Mouse (Mus musculus): ENCODE results near the gene Olfr324.

Gene Olfr324

GRCm38 (mm10) chr11:58594814-58595213, at the start of gene Olfr324:
Gene Olfr324, plus strand, starts transcription at chr11:58595114.
- DNase-seq (ENCODE audit: low spot score): no peak

- DNase-seq (ENCODE audit: low spot score): no peak
Measured at GRCm38 (mm10) chr11:58546322-58546721, 48.6 kb upstream of the Olfr324 start, which contains the start of gene Olfr329-ps. Gene Olfr329-ps, minus strand, starts transcription at chr11:58546422.

- no peak for DNase-seq (ENCODE audit: low spot score)
Measured at GRCm38 (mm10) chr11:58555536-58555935, 39.4 kb upstream of the Olfr324 start, which contains the start of gene Olfr328. Gene Olfr328, minus strand, starts transcription at chr11:58555636.

- DNase-seq (ENCODE audit: low spot score): no peak
Measured at GRCm38 (mm10) chr11:58570405-58570804, 24.5 kb upstream of the Olfr324 start, which contains the start of gene Olfr224. Gene Olfr224, minus strand, starts transcription at chr11:58570553.

GRCm38 (mm10) chr11:58577430-58577829, 17.5 kb upstream of the Olfr324 start, which contains the start of gene Olfr325:
Gene Olfr325, plus strand, starts transcription at chr11:58577730.
- DNase-seq (ENCODE audit: low spot score): no peak

- no peak for DNase-seq (ENCODE audit: low spot score)
Measured at GRCm38 (mm10) chr11:58578636-58579035, 16.3 kb upstream of the Olfr324 start.

GRCm38 (mm10) chr11:58587898-58588348, 7.0 kb upstream of the Olfr324 start:
- DNase-seq (ENCODE audit: low spot score): no peak

GRCm38 (mm10) chr11:58588620-58589250, 6.2 kb upstream of the Olfr324 start:
- no peak for DNase-seq (ENCODE audit: low spot score)

GRCm38 (mm10) chr11:58597837-58598236, 2.9 kb downstream of the Olfr324 start:
- DNase-seq (ENCODE audit: low spot score): no peak

- no peak for DNase-seq (ENCODE audit: low spot score)
Measured at GRCm38 (mm10) chr11:58602062-58602461, 7.1 kb downstream of the Olfr324 start.

- peak; percentile 33 for DNase-seq (ENCODE audit: low spot score)
Measured at GRCm38 (mm10) chr11:58602800-58603560, 8.1 kb downstream of the Olfr324 start.

GRCm38 (mm10) chr11:58604688-58605087, 9.8 kb downstream of the Olfr324 start:
- DNase-seq (ENCODE audit: low spot score): no peak

- no peak for DNase-seq (ENCODE audit: low spot score)
Measured at GRCm38 (mm10) chr11:58605228-58605627, 10.3 kb downstream of the Olfr324 start.

- no peak for DNase-seq (ENCODE audit: low spot score)
Measured at GRCm38 (mm10) chr11:58606177-58606919, 11.4 kb downstream of the Olfr324 start.

- DNase-seq (ENCODE audit: low spot score): no peak
Measured at GRCm38 (mm10) chr11:58607030-58607429, 12.1 kb downstream of the Olfr324 start.

GRCm38 (mm10) chr11:58613359-58613758, 18.4 kb downstream of the Olfr324 start:
- DNase-seq (ENCODE audit: low spot score): no peak

- no peak for DNase-seq (ENCODE audit: low spot score)
Measured at GRCm38 (mm10) chr11:58614526-58614925, 19.6 kb downstream of the Olfr324 start.

- DNase-seq (ENCODE audit: low spot score): no peak
Measured at GRCm38 (mm10) chr11:58615975-58616374, 21.1 kb downstream of the Olfr324 start, which contains the start of gene 2210407C18Rik. Gene 2210407C18Rik, minus strand, starts transcription at chr11:58616075.

GRCm38 (mm10) chr11:58618369-58618768, 23.5 kb downstream of the Olfr324 start:
- no peak for DNase-seq (ENCODE audit: low spot score)

GRCm38 (mm10) chr11:58618793-58619192, 23.9 kb downstream of the Olfr324 start:
- DNase-seq (ENCODE audit: low spot score): no peak

- DNase-seq (ENCODE audit: low spot score): no peak
Measured at GRCm38 (mm10) chr11:58626146-58626545, 31.2 kb downstream of the Olfr324 start.

GRCm38 (mm10) chr11:58630401-58630800, 35.5 kb downstream of the Olfr324 start, which contains the start of gene Olfr323:
Gene Olfr323, minus strand, starts transcription at chr11:58630501.
- DNase-seq (ENCODE audit: low spot score): no peak
